Mouse (Mus musculus) activated CD4-positive, CD25-positive, alpha-beta regulatory T cell, adult 9 weeks (primary cell): ENCODE data around the gene Wfikkn2. TPM values are rescaled to one million over a fixed set of nuclear protein-coding genes. Genes with fewer than 3 reads are reported as not detected.

Source experiments
- polyA plus RNA-seq: library from polyadenylated mRNA; unstranded; fragments of 100-300 nt; shearing (Covaris generic); gene quantifications from one replicate; pipeline ENCODE4 v1.2.1, GENCODE M21; 2017

The Wfikkn2 gene
- polyA plus RNA-seq, result 0.38 TPM

GRCm38 (mm10) chr11:94245955-94246788, at the start of gene Wfikkn2:
TSS of gene Wfikkn2 (minus strand) at chr11:94246005.

GRCm38 (mm10) chr11:94281199-94282181, 35.7 kb upstream of the Wfikkn2 start, which contains the start of gene Gm21885:
TSS of gene Gm21885 (plus strand) at chr11:94281873.

GRCm38 (mm10) chr11:94211124-94211603, 34.6 kb downstream of the Wfikkn2 start, which contains the start of gene Tob1:
TSS of gene Tob1 (plus strand) at chr11:94211454.

Other genes with a start within 250 kb of the Wfikkn2 start
- 9.3 TPM for gene Spag9, start 249.9 kb downstream of the Wfikkn2 start, polyA plus RNA-seq
- gene Tob1, start 34.6 kb downstream of the Wfikkn2 start, polyA plus RNA-seq, result 5.0 TPM
- 0.37 TPM for gene Gm21885, start 35.9 kb upstream of the Wfikkn2 start, polyA plus RNA-seq
- gene Luc7l3, start 76.0 kb upstream of the Wfikkn2 start, polyA plus RNA-seq, result 112 TPM
- 8.3 TPM for gene Ankrd40, start 82.0 kb upstream of the Wfikkn2 start, polyA plus RNA-seq
- 5.6 TPM for gene Abcc3, start 147.0 kb upstream of the Wfikkn2 start, polyA plus RNA-seq
- 0.10 TPM for gene Cacna1g, start 228.2 kb upstream of the Wfikkn2 start, polyA plus RNA-seq
- gene Spata20, start 240.2 kb upstream of the Wfikkn2 start, polyA plus RNA-seq, result not detected